Mouse (Mus musculus): ENCODE data around the gene AL731706.2. TPM values are rescaled to one million over a fixed set of nuclear protein-coding genes. Genes with fewer than 3 reads are reported as not detected.

Gene AL731706.2
- total and polyA plus RNA-seq, 3 experiments: 8.3 to 75.9 TPM; not detected in 1

DNA sequence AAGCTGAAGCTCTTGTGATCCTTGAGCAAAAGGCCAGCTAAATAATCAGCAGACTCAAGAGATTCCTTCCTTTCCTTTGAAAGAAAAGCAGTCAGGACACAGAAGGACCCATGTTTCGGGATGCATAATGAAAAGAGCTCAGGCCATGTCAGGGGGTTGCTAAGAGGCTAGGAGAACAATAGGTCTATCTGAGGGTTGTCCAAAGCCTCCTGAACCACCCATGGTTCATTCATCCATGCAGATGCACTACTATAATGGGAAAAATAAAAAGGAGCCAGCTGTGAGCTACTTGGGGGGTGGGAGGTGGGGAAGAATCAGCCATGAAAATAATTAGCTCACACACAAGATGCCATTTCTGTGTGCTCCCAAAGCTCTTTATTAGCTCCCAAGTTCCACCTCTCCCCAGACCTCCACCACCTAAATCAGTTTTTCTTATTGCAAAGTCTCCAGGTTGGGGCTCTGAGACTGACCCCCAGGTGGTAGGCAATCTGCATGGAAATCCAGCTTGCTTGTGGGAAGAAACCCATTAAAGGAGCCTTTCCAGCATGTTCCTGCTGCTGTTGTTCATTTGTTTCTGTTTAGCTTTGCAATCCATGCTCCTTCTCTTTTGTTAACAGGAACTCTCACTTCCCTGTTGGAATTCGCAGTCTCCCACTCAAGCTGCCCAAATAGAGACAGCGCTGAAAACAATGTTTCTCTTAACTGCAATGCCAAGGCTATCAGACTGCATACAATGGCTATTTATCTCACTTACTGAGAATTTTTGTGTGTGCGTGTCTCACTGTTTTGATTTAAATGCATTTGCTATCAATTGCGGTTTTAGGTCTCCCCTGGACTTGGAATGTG, 30.7 kb downstream of the AL731706.2 start:
- H3K4me2 ChIP-seq (ENCODE audit: insufficient read depth, low read depth, poor library complexity, severe bottlenecking): no peak overlapping the region
- no peak overlapping the region for H3K9ac ChIP-seq (ENCODE audit: insufficient read depth, low read depth)
- no peak for DNase-seq (ENCODE audit: extremely low read depth)
- in situ Hi-C loops (cut with MboI; ENCODE audit: low pct_ligation_motif_present, low pct_unique_long_range_greater_than_20kb, low sequenced_read_pairs) (no loop called here), dilution Hi-C loops (cut with MboI; ENCODE audit: extremely low pct_ligation_motif_present, extremely low pct_unique_long_range_greater_than_20kb, low sequenced_read_pairs) (no loop called here)
- H3K79me2 ChIP-seq (replicated peaks; ENCODE audit: control insufficient read depth, extremely low read depth, insufficient read depth, poor library complexity, severe bottlenecking): no peaks in the 10 kb centered on the region
- no peaks in the 10 kb centered on the region for H3K4me1 ChIP-seq (ENCODE audit: control insufficient read depth in 1 of 2, insufficient read depth in 2 of 2)
- H3K27ac ChIP-seq (ENCODE audit: insufficient read depth, low read depth): no peak overlapping the region
- no peak for TF ChIP-seq ZC3H11A (IDR thresholded peaks at IDR 0.05; ENCODE audit: low read depth, low read length)
- TF ChIP-seq USF2 (conservative IDR thresholded peaks at IDR 0.05; ENCODE audit: low read depth, low read length): no peak
- no peak for TF ChIP-seq JUN (IDR thresholded peaks at IDR 0.05; ENCODE audit: insufficient read depth, low read depth, low read length)
- TF ChIP-seq NELFE (IDR thresholded peaks at IDR 0.05; ENCODE audit: low read depth, low read length): no peak
- no peak for TF ChIP-seq RAD21 (IDR thresholded peaks at IDR 0.05; ENCODE audit: low read depth, low read length)
- TF ChIP-seq KAT2A (IDR thresholded peaks at IDR 0.05; ENCODE audit: insufficient replicate concordance, low read length): no peak
- TF ChIP-seq IRF4 (IDR thresholded peaks at IDR 0.05; ENCODE audit: low read depth, low read length): no peak
- no peak for TF ChIP-seq UBTF (IDR thresholded peaks at IDR 0.05; ENCODE audit: low read depth, low read length)
- no peak for TF ChIP-seq ELF1 (IDR thresholded peaks at IDR 0.05; ENCODE audit: low read depth, low read length)
- no peak for TF ChIP-seq MEF2A (IDR thresholded peaks at IDR 0.05; ENCODE audit: borderline replicate concordance, low read depth, low read length)
- no peak for TF ChIP-seq TCF12 (IDR thresholded peaks at IDR 0.05; ENCODE audit: low read depth, low read length)
- no peak for TF ChIP-seq GABPA (IDR thresholded peaks at IDR 0.05; ENCODE audit: insufficient replicate concordance, low read depth, low read length)
- no peak for TF ChIP-seq MYC (IDR thresholded peaks at IDR 0.05; ENCODE audit: low read depth, low read length)
- no peak for TF ChIP-seq CTCF (conservative IDR thresholded peaks at IDR 0.05 in 1 of 2, IDR thresholded peaks at IDR 0.05 in 1 of 2; ENCODE audit: low read depth in 2 of 2, low read length in 2 of 2)
- H3K4me3 ChIP-seq (replicated peaks in 1 of 3; ENCODE audit: low read depth in 2 of 3, low read length in 2 of 3, poor library complexity in 1 of 3): no peak overlapping the region
- H3K27me3 ChIP-seq (replicated peaks): no peaks in the 10 kb centered on the region
- H3K36me3 ChIP-seq (replicated peaks in 1 of 2; ENCODE audit: control insufficient read depth in 1 of 2, insufficient read depth in 1 of 2, low read length in 1 of 2): no peaks in the 10 kb centered on the region
- no peaks in the 10 kb centered on the region for H3K9me3 ChIP-seq (replicated peaks; ENCODE audit: low read length)

DNA sequence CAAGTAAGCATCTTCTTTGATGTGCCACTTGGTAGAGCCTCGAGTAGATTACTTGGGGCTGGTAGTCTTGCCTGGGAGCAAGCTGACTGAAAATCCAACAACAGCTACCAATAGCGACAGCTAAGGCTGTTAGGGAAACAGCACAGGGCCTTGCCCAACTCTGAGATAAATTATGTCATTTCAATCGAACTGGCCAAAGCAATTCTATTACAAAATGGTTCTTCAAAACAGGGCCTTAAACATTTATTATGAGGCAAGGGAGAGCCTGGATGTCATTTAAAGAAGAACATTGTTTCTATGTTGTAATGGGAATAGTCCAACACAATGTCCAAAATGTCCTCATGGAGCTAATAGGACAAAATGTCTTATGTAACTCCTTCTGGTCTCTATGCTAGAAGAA, 35.1 kb downstream of the AL731706.2 start:
- no peaks in the 10 kb centered on the region for H3K4me1 ChIP-seq (ENCODE audit: control insufficient read depth in 1 of 2, insufficient read depth in 2 of 2)
- no peak overlapping the region for H3K4me3 ChIP-seq (replicated peaks in 1 of 3; ENCODE audit: low read depth in 2 of 3, low read length in 2 of 3, poor library complexity in 1 of 3)
- H3K79me2 ChIP-seq (replicated peaks; ENCODE audit: control insufficient read depth, extremely low read depth, insufficient read depth, poor library complexity, severe bottlenecking): no peaks in the 10 kb centered on the region
- H3K9me3 ChIP-seq (replicated peaks; ENCODE audit: low read length): no peaks in the 10 kb centered on the region
- no peak for TF ChIP-seq RAD21 (IDR thresholded peaks at IDR 0.05; ENCODE audit: low read depth, low read length)
- TF ChIP-seq GABPA (IDR thresholded peaks at IDR 0.05; ENCODE audit: insufficient replicate concordance, low read depth, low read length): no peak
- TF ChIP-seq USF2 (conservative IDR thresholded peaks at IDR 0.05; ENCODE audit: low read depth, low read length): no peak
- no peak for TF ChIP-seq ELF1 (IDR thresholded peaks at IDR 0.05; ENCODE audit: low read depth, low read length)
- no peak for TF ChIP-seq IRF4 (IDR thresholded peaks at IDR 0.05; ENCODE audit: low read depth, low read length)
- TF ChIP-seq TBP (conservative IDR thresholded peaks at IDR 0.05; ENCODE audit: low read depth, low read length): no peak
- TF ChIP-seq ZNF384 (IDR thresholded peaks at IDR 0.05; ENCODE audit: low read depth, low read length): no peak
- TF ChIP-seq EP300 (IDR thresholded peaks at IDR 0.05; ENCODE audit: low read length): no peak
- DNase-seq (ENCODE audit: extremely low read depth): no peak
- in situ Hi-C loops (cut with MboI; ENCODE audit: low pct_ligation_motif_present, low pct_unique_long_range_greater_than_20kb, low sequenced_read_pairs) (no loop called here), dilution Hi-C loops (cut with MboI; ENCODE audit: extremely low pct_ligation_motif_present, extremely low pct_unique_long_range_greater_than_20kb, low sequenced_read_pairs) (no loop called here)
- no peak overlapping the region for H3K27ac ChIP-seq (ENCODE audit: insufficient read depth, low read depth)
- no peak overlapping the region for H3K9ac ChIP-seq (ENCODE audit: insufficient read depth, low read depth)
- no peaks in the 10 kb centered on the region for H3K36me3 ChIP-seq (replicated peaks in 1 of 2; ENCODE audit: control insufficient read depth in 1 of 2, insufficient read depth in 1 of 2, low read length in 1 of 2)
- no peaks in the 10 kb centered on the region for H3K27me3 ChIP-seq (replicated peaks)
- no peak overlapping the region for H3K4me2 ChIP-seq (ENCODE audit: insufficient read depth, low read depth, poor library complexity, severe bottlenecking)
